In the genomic region with DNA sequence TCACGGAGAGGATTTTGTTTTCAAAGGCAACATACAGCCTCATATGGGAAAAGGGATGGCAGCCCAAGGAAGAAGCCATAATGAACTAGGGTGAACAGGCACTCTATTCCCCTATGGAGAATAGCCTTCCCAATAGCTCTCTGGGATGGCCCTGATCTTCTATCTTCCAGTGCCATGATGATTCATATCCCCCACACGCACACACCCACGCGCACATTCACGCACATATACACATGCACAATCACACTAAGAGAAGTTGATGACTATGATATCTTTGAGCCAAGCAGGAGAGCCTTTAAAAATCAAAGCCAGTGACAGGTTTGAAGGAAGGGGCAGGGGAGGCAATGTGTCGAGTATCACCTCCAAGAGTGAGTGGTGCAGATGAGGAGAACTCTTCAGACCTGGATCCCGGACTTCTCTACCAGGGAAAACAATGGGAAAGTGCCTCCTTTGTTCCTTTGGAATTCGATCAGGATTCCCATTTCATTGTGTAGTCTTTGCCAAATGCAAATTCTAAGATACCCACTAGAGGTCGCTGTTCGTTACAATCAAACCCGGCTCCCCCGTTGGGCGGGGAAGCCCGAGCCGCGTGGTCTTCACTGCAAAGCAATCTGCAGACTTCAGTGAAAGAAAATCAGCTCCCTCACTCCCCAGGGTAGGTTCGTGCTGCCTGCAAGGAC, we compare ENCODE assay signal across 7 mouse cellular contexts.
DNase-seq lines count a peak whose midpoint lies in the region; ATAC-seq lines count a peak whose summit lies in the region.

No protein-coding gene starts in this region.

- ATAC-seq in intestine, embryonic 16.5 days = peak; percentile 75

- H3K9ac ChIP-seq in intestine, embryonic 16.5 days (ENCODE audit: low read depth, low read length) = 0 out of 2 replicates have a peak overlapping the region, but pooled peaks have one; percentile 17

- no peaks in the 10 kb centered on the region for H3K36me3 ChIP-seq in intestine, embryonic 16.5 days (ENCODE audit: control insufficient read depth, insufficient read depth, low read length)
- H3K36me3 ChIP-seq in midbrain, embryonic 10.5 days = no peaks in the 10 kb centered on the region

- H3K9me3 ChIP-seq in intestine, embryonic 16.5 days (ENCODE audit: control insufficient read depth, low read length) = no peaks in the 10 kb centered on the region
- H3K9me3 ChIP-seq in midbrain, embryonic 10.5 days (replicated peaks) = no peaks in the 10 kb centered on the region

- H3K27me3 ChIP-seq in intestine, embryonic 16.5 days (replicated peaks; ENCODE audit: control insufficient read depth, insufficient read depth, low read length) = no peaks in the 10 kb centered on the region
- H3K27me3 ChIP-seq in midbrain, embryonic 10.5 days (ENCODE audit: low read depth, poor library complexity, severe bottlenecking) = peaks cover 3% of the 10 kb centered on the region; the same call in 1 of the 2 replicates

- no peak overlapping the region for H3K4me3 ChIP-seq in intestine, embryonic 16.5 days (ENCODE audit: low read length)
- H3K4me3 ChIP-seq in midbrain, embryonic 10.5 days = peak overlapping the region; percentile 16; the same call in 1 of the 2 replicates

- intact Hi-C loops in left cerebral cortex, postnatal 25 days (cut with DNase I) = loop anchor here (1.0 to 5.0 kb wide), 3 partner anchors 68 to 281 kb away; partner anchors contain the start of gene Fyn

- H3K27ac ChIP-seq in intestine, embryonic 16.5 days (ENCODE audit: low read length) = no peak overlapping the region
- H3K27ac ChIP-seq in midbrain, embryonic 10.5 days (replicated peaks) = peak overlapping the region; percentile 77

- peak overlapping the region; percentile 32 for H3K4me2 ChIP-seq in intestine, embryonic 16.5 days (ENCODE audit: low read depth, low read length)

- H3K4me1 ChIP-seq in intestine, embryonic 16.5 days (ENCODE audit: control insufficient read depth, insufficient read depth, low read length) = no peaks in the 10 kb centered on the region
- H3K4me1 ChIP-seq in midbrain, embryonic 10.5 days = peaks cover 15% of the 10 kb centered on the region

- WGBS in intestine, embryonic 16.5 days = 18% methylated on average over 17 of the region's 17 CpGs
- 22% methylated on average over 17 of the region's 17 CpGs for WGBS in midbrain, embryonic 10.5 days

- peak; percentile 70 for DNase-seq in adipocyte (ENCODE audit: low spot score)
- DNase-seq in embryo, embryonic 10 days (ENCODE audit: low spot score) = peak; percentile 91
- peak; percentile 77 to 83 for DNase-seq in gastrocnemius, postnatal 4 days (ENCODE audit: low spot score in 2 of 2)
- DNase-seq in left cerebral cortex, postnatal 25 days (ENCODE audit: low spot score in 2 of 2) = peak; percentile 78 to 80
- DNase-seq in midbrain, embryonic 10.5 days (ENCODE audit: low spot score) = peak; percentile 84
- peak; percentile 75 for DNase-seq in right cerebral cortex, postnatal 4 days
